Mouse (Mus musculus): ENCODE data around the gene Nlrp9c. TPM values are rescaled to one million over a fixed set of nuclear protein-coding genes. Genes with fewer than 3 reads are reported as not detected.
"Not testable (repeated sequence)": the region's sequence is repeated elsewhere in the genome, so short reads cannot be mapped to it uniquely, and the experiment has no call there.

The Nlrp9c gene
- total and polyA plus RNA-seq, 2 experiments from 2014 or later, result not detected

GRCm38 (mm10) chr7:26315809-26316208 is 87.7 kb downstream of the Nlrp9c start:
- not testable (repeated sequence) for DNase-seq; H3K36me3 ChIP-seq (ENCODE audit: insufficient read depth); H3K9ac ChIP-seq; H3K27ac ChIP-seq (ENCODE audit: low read depth, low read length); ATAC-seq; H3K27me3 ChIP-seq (ENCODE audit: insufficient read depth, low read length); H3K4me1 ChIP-seq (ENCODE audit: insufficient read depth); H3K4me3 ChIP-seq (ENCODE audit: low read depth, low read length); H3K9me3 ChIP-seq (ENCODE audit: low read length); H3K4me2 ChIP-seq (ENCODE audit: low read depth)
- WGBS, result 85% methylated on average over 4 of the region's 4 CpGs

DNA sequence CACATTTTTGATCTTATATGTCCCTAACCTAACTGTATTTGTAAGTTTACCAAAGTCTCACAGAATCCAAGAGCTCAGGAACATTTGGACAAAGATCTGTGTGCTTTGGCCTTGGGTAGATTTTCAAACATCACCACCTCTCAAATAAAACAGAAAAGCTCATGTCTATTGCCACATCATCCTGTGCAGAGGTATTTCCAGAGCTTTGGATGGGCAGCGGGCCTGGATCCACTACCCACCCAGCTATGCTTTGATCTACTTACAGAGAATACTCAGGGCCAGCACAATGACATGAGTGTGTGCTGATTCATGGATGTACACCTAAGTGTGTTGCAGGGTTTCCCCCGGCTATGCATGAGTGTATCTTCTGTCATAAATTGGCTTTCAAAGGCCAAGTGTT is 88.3 kb downstream of the Nlrp9c start:
- WGBS, result 90% methylated on average over 2 of the region's 2 CpGs
- H3K4me2 ChIP-seq (ENCODE audit: low read depth); H3K9me3 ChIP-seq (ENCODE audit: low read length); H3K36me3 ChIP-seq (ENCODE audit: insufficient read depth); H3K27ac ChIP-seq (ENCODE audit: low read depth, low read length); H3K9ac ChIP-seq; H3K27me3 ChIP-seq (ENCODE audit: insufficient read depth, low read length); ATAC-seq; H3K4me3 ChIP-seq (ENCODE audit: low read depth, low read length); DNase-seq; H3K4me1 ChIP-seq (ENCODE audit: insufficient read depth): not testable (repeated sequence)

- H3K9ac ChIP-seq; H3K27ac ChIP-seq (ENCODE audit: low read depth, low read length); H3K36me3 ChIP-seq (ENCODE audit: insufficient read depth); DNase-seq; H3K4me3 ChIP-seq (ENCODE audit: low read depth, low read length); H3K27me3 ChIP-seq (ENCODE audit: insufficient read depth, low read length); H3K4me2 ChIP-seq (ENCODE audit: low read depth); ATAC-seq; H3K9me3 ChIP-seq (ENCODE audit: low read length); H3K4me1 ChIP-seq (ENCODE audit: insufficient read depth): not testable (repeated sequence)
- 88% methylated on average over 4 of the region's 4 CpGs for WGBS
Observed at GRCm38 (mm10) chr7:26311786-26312185, 91.7 kb downstream of the Nlrp9c start.

GRCm38 (mm10) chr7:26306926-26307325 is 96.6 kb downstream of the Nlrp9c start, which contains the start of gene Cyp2a4:
Cyp2a4 (plus strand) TSS chr7:26307169.
- 61% methylated on average over 2 of the region's 2 CpGs for WGBS
- H3K27me3 ChIP-seq (ENCODE audit: insufficient read depth, low read length); H3K27ac ChIP-seq (ENCODE audit: low read depth, low read length); H3K9me3 ChIP-seq (ENCODE audit: low read length); DNase-seq; ATAC-seq; H3K4me3 ChIP-seq (ENCODE audit: low read depth, low read length); H3K4me2 ChIP-seq (ENCODE audit: low read depth); H3K36me3 ChIP-seq (ENCODE audit: insufficient read depth); H3K9ac ChIP-seq; H3K4me1 ChIP-seq (ENCODE audit: insufficient read depth): not testable (repeated sequence)

- not testable (repeated sequence) for H3K27ac ChIP-seq (ENCODE audit: low read depth, low read length)
Observed at GRCm38 (mm10) chr7:26303429-26304166, 99.9 kb downstream of the Nlrp9c start.

More at GRCm38 (mm10) chr7:26303429-26304166, 99.9 kb downstream of the Nlrp9c start:
- not testable (repeated sequence) for H3K4me2 ChIP-seq (ENCODE audit: low read depth); H3K4me3 ChIP-seq (ENCODE audit: low read depth, low read length); H3K9me3 ChIP-seq (ENCODE audit: low read length); H3K36me3 ChIP-seq (ENCODE audit: insufficient read depth); ATAC-seq; H3K4me1 ChIP-seq (ENCODE audit: insufficient read depth); H3K9ac ChIP-seq; H3K27me3 ChIP-seq (ENCODE audit: insufficient read depth, low read length); DNase-seq
- 83% methylated on average over 8 of the region's 8 CpGs for WGBS

Other genes with a start within 250 kb of the Nlrp9c start
- gene Cyp2b9, start 230.3 kb downstream of the Nlrp9c start, total RNA-seq (2014; rRNA removed), result not detected in 2 replicates
- gene Cyp2b9, start 230.3 kb downstream of the Nlrp9c start, polyA plus RNA-seq (2015; fragmentation: Nextera tagmentation; extraction: Ambion mirVana), result not detected in 2 replicates
- not detected in 2 replicates for gene Vmn1r184, start 143.4 kb downstream of the Nlrp9c start, total RNA-seq (2014; rRNA removed)
- not detected in 2 replicates for gene Vmn1r184, start 143.4 kb downstream of the Nlrp9c start, polyA plus RNA-seq (2015; fragmentation: Nextera tagmentation; extraction: Ambion mirVana)
- gene Cyp2a4, start 96.5 kb downstream of the Nlrp9c start, total RNA-seq (2014; rRNA removed), result not detected in 2 replicates
- not detected in 2 replicates for gene Cyp2a4, start 96.5 kb downstream of the Nlrp9c start, polyA plus RNA-seq (2015; fragmentation: Nextera tagmentation; extraction: Ambion mirVana)
- gene Nlrp4a, start 31.4 kb upstream of the Nlrp9c start, total RNA-seq (2014; rRNA removed), result not detected in 2 replicates
- not detected in 2 replicates for gene Nlrp4a, start 31.4 kb upstream of the Nlrp9c start, polyA plus RNA-seq (2015; fragmentation: Nextera tagmentation; extraction: Ambion mirVana)
- gene Nlrp9a, start 131.3 kb upstream of the Nlrp9c start, total RNA-seq (2014; rRNA removed), result not detected in 2 replicates
- not detected in 2 replicates for gene Nlrp9a, start 131.3 kb upstream of the Nlrp9c start, polyA plus RNA-seq (2015; fragmentation: Nextera tagmentation; extraction: Ambion mirVana)
- gene Vmn1r185, start 214.8 kb upstream of the Nlrp9c start, total RNA-seq (2014; rRNA removed), result not detected in 2 replicates
- gene Vmn1r185, start 214.8 kb upstream of the Nlrp9c start, polyA plus RNA-seq (2015; fragmentation: Nextera tagmentation; extraction: Ambion mirVana), result not detected in 2 replicates